23 mouse cellular contexts compared by ENCODE assay signal in genomic region chr7:141966281-141966680, GRCm38 (mm10). TPM values are rescaled to one million over a fixed set of nuclear protein-coding genes. Genes with fewer than 3 reads are reported as not detected.
"Had no signal": no experiment of that assay in that cellular context is flagged by ENCODE, and none has a peak within 500 bp of the region (broad histone marks: within the 10 kb centered on the region; RNA-seq: fewer than 3 reads in every experiment).

No protein-coding gene starts in this region.

- H3K27ac ChIP-seq: liver, embryonic 15.5 days; lung, embryonic 15.5 days; macrophage; midbrain, embryonic 10.5 days; midbrain, embryonic 12.5 days; neural tube, embryonic 13.5 days; neural tube, embryonic 15.5 days had no signal

- H3K4me1 ChIP-seq: liver, embryonic 15.5 days; lung, embryonic 15.5 days had no signal

- H3K9ac ChIP-seq: liver, embryonic 15.5 days; liver, postnatal 0 days; lung, embryonic 15.5 days; midbrain, embryonic 12.5 days; neural tube, embryonic 13.5 days; neural tube, embryonic 15.5 days had no signal

- H3K4me3 ChIP-seq: liver, embryonic 15.5 days; lung, embryonic 15.5 days; midbrain, embryonic 10.5 days; midbrain, embryonic 12.5 days; myocyte; neural tube, embryonic 13.5 days; neural tube, embryonic 15.5 days had no signal

- H3K4me2 ChIP-seq: liver, embryonic 15.5 days; lung, embryonic 15.5 days; midbrain, embryonic 12.5 days; neural tube, embryonic 13.5 days; neural tube, embryonic 15.5 days had no signal

- H3K27me3 ChIP-seq: lung, embryonic 15.5 days; midbrain, embryonic 12.5 days; neural tube, embryonic 13.5 days; neural tube, embryonic 15.5 days had no signal

- ATAC-seq: liver, postnatal 0 days; lung, postnatal 0 days; midbrain, embryonic 16.5 days had no signal

- H3K9me3 ChIP-seq: liver, embryonic 15.5 days; lung, embryonic 15.5 days; midbrain, embryonic 10.5 days; midbrain, embryonic 12.5 days; neural tube, embryonic 13.5 days; neural tube, embryonic 15.5 days had no signal

- DNase-seq: liver, postnatal 0 days; lung, adult 2 months; lung, postnatal 14 days; lung, postnatal 36 days; midbrain, embryonic 14.5 days; retina, postnatal 1 day; right cerebral cortex, postnatal 25 days; right cerebral cortex, postnatal 4 days; spleen, adult 18-20 months; thymus, adult 2 months; thymus, postnatal 25 days; thymus, postnatal 4 days had no signal

- H3K36me3 ChIP-seq: liver, embryonic 15.5 days; lung, embryonic 15.5 days; midbrain, embryonic 12.5 days; neural tube, embryonic 13.5 days; neural tube, embryonic 15.5 days had no signal

RNA-seq across cellular contexts. Expression of gene Brsk2, which starts 16.7 kb away (rescaled TPM):
- total RNA-seq: megakaryocyte, adult 5-6 weeks had no signal
- polyA plus RNA-seq: macrophage had no signal
